Mouse (Mus musculus) left cerebral cortex, postnatal 4 days (tissue): Measurements from ENCODE around the gene Wif1. TPM values are rescaled to one million over a fixed set of nuclear protein-coding genes. Genes with fewer than 3 reads are reported as not detected.

Source experiments
- DNase-seq: peaks from one replicate; pipeline ENCODE4 v3.0.0-alpha.2; 2022
- intact Hi-C: fragments of 180-260 bp; cut with DNase I; formaldehyde crosslinking; loops from one replicate; pipeline ENCODE4 v1.15.1; 2025
- total RNA-seq, 2 experiments: library from RNA; stranded (reverse); gene quantifications; 2 replicates each; pipeline ENCODE4 v1.2.3; 2021

Wif1 gene
- total RNA-seq, 2 experiments from 2014 or later: 1.8 to 2.1 TPM

DNA sequence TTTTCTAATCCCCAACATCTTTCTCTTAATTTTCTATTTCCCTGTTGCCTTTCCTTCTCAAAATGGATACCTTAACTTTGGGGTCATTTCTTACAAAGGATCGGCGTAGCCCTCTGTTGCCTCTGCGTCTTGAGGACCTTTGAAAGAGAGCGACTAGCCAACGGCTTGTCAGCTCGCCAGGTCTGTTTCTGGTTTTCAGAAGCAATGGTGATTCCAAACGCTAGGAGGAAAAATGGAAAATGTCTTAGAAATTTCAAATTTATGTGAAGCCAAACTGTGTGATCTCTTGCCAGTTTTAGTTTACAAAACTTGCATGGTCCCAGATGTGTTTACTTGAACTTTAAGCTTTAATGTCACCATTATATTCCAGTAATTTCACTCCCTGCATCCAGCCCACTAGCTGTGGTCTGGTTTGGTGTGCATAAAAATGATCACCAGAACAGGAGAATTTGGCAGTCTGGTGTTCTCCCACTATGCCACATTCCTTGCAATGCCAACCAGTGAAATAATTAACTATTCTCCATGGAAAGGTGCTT lies 33.7 kb downstream of the Wif1 start:
- intact Hi-C loops: no loop called here
- peak; percentile 23 for DNase-seq

DNA sequence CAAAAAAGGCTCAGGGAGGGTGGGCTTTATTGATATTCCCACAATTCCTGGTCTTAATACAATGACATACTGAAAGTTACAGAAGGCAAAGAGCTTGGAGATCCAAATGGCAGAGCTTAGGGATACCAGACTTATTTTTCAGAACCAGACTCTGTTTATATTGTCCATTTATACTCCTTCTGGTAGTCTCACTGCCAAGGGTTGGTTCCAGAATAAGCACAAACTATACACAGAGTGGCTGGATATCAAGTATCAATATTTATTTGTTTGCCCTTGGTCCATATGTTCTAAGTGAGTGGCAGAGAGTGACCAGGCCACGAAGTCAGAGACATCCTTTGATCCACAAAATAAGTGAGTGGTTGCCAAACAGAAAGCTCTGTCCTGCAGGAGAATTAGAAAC lies 34.2 kb downstream of the Wif1 start:
- intact Hi-C loops: no loop called here
- DNase-seq: no peak

DNA sequence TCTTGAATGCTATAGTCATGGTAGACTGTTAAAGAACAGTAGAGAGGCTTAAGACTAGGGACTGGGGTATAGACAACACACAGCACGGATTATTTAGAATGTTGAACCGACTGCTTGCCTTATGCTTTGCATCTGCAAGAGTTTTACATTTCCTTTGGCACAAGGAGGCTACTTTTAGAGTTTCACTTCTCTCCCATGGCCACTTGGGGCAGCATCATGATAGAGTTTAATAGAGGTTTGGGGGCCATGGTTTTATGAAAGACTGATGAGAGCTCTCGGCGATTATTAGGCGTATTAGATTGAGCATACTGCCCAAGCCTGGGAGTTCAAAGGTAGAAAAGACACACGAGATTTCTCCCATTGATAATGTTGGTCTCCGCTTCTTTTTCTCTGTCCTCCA lies 37.0 kb downstream of the Wif1 start:
- intact Hi-C loops: no loop called here
- DNase-seq: no peak

DNA sequence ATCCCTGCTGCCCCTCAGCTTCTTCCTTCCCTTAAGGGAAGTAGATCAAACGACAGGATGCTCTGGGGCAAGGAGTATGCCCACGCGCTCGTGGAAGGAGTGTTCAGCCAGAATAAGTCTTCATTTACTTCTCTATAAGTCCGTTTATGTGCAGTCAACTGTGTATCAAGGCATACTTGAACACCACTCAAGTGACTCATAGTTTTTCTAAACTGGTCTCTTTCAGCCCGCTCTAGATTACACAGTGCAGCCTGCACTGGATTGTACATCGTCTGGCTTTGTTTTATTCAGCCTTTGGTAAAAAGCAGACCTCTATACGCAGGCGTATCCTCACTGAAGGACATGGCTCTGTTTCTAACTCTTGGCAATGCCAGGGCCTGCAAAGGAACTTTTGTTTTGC lies 46.7 kb downstream of the Wif1 start:
- intact Hi-C loops: no loop called here
- no peak for DNase-seq

DNA sequence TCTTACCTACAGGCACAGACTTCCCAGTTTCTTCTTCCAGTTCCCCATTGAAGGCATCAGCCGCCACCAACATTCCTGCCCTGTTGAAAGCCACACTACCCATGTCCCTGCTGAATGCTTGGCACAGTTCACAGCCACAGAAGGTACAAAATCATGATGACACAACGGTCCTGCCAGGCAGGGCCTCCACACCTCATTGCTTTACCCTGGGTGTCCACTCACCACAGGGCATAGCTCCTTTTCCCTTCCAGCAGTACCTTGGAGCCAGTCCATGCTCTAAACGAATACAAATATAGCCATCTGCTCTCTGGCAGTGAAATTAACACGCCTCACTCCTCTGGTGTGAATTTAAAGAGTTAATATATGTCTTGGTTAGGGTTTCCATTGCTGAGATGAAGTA lies 49.1 kb downstream of the Wif1 start:
- intact Hi-C loops: no loop called here
- DNase-seq: peak; percentile 24

DNA sequence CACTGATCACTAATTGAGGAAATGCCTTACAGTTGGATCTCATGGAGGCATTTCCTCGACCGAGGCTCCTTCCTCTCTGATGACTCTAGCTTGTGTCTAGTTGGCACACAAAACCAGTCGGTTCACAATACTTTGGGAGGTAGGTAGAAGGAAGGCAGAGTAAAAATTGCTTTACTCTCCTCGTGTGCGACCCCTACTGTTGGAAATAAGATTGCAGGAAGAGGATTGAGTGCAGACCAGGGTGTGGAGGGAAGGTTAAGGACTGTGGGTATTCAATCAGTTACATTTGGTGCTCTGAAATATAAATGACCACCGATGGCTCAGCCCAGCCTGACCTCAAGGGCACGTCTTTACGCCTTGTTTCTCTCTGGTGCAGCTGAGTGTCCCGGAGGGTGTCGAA lies 49.8 kb downstream of the Wif1 start:
- intact Hi-C loops: no loop called here
- no peak for DNase-seq

DNA sequence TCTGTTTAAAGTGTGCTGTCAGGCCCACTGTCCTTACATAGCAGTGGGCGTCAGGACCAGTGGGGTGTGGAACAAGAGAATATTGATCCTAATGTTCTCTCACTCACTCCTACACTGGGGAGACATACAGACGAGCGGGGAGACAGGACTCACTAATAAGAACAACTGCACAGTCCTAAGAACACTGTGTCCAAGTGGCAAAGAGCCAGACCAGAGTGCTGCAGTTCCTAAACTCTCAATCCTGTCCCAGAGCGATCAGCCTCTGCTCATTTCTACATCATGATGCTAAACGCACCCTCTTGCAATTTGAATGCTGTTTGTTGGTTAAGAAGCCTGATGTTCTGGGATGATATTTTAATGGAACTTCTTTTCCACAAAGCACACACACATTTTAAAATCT lies 54.9 kb downstream of the Wif1 start:
- intact Hi-C loops: no loop called here

DNA sequence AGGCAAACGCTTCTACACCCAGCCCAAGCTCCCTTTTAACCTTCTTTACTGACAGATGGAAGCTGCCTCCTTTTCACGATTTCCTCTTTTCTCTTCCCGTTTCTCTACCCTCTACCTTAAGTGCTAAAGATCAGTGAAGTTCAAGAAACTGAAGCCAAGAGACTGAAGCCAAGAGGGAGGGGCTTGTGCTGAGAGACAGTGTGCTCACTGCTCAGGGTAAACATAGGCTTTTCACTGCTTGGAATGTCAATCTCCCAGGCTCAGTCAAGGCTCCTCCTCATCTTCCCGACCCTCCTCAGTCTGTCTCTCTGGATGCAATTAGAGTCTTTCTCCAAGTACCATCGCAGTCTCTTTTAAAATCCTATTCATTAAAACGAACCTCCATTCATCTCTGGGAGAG lies 55.6 kb downstream of the Wif1 start:
- intact Hi-C loops: no loop called here
- no peak for DNase-seq

More for the DNA sequence above, 54.9 kb downstream of the Wif1 start:
- no peak for DNase-seq

DNA sequence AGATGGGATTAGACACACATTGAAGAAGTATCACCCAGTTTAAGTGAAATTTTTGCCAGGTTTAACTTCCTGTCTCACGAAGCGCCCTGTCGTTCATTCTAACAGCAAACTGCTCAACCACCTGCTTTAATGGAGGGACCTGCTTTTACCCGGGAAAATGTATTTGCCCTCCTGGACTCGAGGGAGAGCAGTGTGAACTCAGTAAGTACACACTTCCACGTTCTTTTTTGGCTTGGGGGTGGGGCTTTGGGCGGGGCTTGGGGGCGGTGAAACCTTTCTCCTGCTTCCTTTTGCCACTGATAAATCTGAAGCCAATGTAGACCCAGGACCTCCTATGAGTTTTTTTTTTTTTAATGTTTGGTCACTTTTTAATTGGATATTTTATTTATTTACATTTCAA lies 56.2 kb downstream of the Wif1 start:
- intact Hi-C loops: no loop called here

DNA sequence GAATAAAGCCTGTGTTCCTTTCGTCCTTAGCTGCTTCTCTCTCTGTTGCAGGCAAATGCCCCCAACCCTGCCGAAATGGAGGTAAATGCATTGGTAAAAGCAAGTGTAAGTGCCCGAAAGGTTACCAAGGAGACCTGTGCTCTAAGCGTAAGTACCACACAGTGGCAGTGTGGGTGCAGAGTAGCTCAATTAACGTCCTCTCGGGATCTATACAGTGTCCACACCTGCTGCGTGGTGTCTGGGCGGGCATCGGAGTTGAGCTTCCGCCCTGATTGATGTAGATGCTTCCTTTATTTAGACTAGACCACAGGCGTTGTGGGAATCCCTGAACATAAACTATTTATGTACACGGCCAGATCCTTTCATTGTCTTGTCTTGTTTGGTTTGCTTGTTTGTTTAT lies 62.2 kb downstream of the Wif1 start:
- DNase-seq: no peak
- intact Hi-C loops: no loop called here

More for the DNA sequence above, 56.2 kb downstream of the Wif1 start:
- DNase-seq: no peak

DNA sequence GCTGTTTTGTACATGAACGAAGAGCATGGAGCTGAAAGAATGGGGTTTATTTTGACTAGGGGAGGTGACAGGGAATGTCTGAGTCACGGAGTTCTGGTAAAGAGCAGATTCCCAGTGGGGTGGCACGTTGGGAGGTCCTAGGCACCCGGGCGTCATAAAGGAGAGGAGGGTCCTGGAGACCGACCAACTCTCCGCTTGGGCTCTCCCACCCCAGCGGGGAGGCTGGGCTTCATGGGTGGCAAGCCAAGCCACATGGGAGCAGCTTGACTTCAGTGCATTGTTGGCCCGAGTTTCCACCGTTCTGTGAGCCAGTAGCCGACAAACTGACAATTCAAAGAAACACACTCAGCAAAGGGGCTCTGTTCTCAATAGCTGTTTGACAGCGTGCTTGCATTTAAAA lies 64.5 kb downstream of the Wif1 start:
- no peak for DNase-seq

DNA sequence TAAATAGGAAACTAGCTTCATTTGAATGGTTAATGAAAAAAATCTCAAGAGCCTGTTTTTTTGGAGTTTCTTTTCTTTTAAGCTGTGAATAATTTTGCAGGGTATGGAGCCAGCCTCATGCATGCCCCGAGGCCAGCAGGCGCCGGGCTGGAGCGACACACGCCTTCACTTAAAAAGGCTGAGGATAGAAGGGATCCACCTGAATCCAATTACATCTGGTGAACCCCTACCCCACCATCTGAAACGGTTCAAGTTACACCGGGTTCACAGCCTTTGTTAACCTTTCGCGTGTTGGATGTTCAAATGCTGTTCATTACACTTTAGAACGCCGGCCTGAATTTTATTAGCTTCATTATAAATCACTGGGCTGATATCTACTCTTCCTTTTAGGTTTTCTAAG lies 65.9 kb downstream of the Wif1 start:
- intact Hi-C loops: no loop called here
- no peak for DNase-seq

More for the DNA sequence above, 64.5 kb downstream of the Wif1 start:
- intact Hi-C loops: no loop called here

DNA sequence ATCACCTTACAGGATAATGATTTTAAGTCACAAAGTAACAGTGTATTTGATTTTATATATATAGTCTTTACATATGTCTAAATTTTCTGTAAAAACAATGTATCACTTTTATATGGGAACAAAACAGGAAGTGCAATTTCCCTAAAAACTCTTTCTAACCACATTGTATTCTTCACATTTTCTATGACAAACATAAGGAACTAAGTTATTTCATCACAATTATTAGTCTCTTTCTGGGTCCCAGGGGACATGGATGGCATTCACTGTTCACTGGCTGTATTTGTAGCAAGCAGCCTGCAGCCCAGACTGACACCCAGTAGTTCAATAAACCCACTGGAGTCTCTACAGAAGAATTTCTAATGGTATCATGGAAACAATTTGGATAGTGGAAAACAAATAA lies 82.4 kb downstream of the Wif1 start:
- intact Hi-C loops: no loop called here
- no peak for DNase-seq

DNA sequence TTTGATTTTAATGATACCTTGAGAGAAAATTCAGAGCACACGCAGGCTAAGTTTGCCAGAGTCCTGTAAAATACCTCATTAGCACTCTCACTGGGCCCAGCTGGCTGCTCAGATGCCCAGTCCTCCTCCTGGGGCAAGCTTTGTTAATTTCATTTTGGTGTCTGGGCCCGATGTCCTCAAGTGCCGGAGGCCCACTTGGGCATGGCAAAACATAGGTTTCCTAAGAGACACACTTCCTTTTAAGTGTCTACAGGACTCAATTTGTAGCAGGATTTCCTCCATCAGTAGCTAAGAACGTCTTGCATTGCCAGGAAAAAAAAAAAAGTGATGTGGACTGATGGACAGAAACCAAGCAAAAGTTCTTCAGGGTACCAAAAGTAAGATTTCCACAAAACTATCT lies 82.9 kb downstream of the Wif1 start:
- intact Hi-C loops: no loop called here
- DNase-seq: no peak

DNA sequence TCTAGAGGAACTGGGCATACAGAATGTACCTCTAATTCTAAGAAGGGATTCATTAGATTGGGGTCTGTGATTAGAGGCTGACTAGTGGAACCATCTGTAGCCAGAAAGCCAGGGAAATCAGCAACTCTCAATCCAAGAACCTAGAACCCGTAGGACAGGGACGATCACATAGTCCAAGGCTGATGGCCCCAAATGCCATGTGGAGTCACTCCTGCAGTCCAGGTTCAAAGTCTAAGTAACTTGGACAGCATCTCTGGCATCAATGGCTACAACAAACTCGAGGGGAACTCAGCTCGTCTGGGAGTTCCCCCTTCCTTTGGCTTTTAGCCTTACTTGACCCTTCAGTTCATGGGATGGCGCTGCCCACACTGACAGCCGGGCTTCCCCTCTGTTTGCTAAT lies 87.0 kb downstream of the Wif1 start:
- intact Hi-C loops: no loop called here
- DNase-seq: no peak

DNA sequence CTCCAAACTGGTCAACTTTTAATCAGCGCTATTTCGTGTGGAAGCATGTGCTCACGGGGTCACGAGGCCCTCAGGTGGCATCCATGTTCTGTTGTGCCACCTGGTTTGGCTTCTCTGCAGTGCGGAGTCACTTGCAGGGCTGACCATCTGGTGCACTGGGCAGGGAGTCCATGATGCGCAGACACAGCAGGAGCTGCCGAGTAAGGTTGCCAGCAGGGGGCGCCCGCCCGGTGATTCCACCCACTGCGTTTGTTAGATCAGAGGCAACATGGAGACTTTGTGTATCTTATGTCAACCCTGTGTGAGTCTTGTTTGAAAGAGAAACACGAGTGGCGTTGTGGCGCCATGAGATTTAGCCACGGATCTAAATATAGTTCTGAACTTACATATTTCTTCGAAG lies 90.7 kb downstream of the Wif1 start:
- intact Hi-C loops: no loop called here
- DNase-seq: peak; percentile 33

DNA sequence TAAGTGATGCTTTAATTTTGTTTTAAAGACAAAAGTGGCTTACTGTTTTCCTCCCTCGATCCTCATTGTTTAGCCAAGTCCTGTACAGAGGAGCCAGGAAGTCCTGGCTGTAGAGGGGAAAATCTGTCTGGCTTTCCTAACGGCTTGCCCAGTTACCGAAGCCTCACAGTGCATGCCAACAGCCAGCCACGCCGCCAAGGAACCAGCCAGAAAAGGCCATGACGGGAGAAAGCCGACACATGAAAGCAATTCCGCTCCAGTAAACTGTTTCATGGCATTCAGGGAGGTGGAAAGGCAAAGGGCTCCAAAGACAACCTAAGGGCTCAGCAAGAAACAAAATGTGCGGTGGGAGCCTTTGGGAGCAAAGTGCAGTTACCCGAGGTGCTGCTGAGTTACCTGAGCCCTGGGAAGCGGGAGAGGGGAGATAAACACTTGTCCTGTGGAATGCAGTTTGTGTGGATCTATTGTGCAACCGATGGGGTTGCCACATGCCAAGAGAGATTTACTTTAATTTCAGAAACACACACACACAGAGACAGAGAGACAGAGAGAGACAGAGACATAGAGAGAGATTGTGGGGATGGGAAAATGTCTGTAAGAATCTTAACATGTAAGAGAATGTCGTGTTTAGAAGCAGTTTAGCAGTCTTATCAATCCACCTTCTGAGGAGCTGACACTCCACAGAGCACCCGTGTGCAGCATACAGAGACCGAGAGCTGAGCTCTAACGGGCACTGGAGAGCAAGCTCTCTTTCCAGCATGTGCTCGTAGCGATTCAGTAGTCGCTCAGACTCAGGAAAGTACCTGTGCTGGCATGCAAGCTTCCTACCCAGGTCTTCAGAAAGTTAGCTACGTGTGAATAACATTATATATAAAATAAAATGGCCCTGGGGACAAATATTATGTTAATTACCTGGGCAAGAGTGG lies 95.5 kb downstream of the Wif1 start:
- peak; percentile 81 for DNase-seq
- intact Hi-C loops: no loop called here

Other genes with a start within 250 kb of the Wif1 start
- gene Msrb3, start 134.9 kb upstream of the Wif1 start, total RNA-seq: 1 to 10 TPM; 3.3 to 3.4 TPM
- 10 to 100 TPM; 30.9 to 32.7 TPM for gene Lemd3, start 54.6 kb upstream of the Wif1 start, total RNA-seq